Mouse (Mus musculus) CD4-positive helper T cell, adult 2 months (primary cell): Measurements from ENCODE around the gene Phf5a.

ENCODE experiments used
- DNase-seq: peaks from one replicate; pipeline ENCODE4 v3.0.0-alpha.2; 2012; ENCODE audit warnings: low read depth, missing footprints, low spot score

Phf5a gene

DNA sequence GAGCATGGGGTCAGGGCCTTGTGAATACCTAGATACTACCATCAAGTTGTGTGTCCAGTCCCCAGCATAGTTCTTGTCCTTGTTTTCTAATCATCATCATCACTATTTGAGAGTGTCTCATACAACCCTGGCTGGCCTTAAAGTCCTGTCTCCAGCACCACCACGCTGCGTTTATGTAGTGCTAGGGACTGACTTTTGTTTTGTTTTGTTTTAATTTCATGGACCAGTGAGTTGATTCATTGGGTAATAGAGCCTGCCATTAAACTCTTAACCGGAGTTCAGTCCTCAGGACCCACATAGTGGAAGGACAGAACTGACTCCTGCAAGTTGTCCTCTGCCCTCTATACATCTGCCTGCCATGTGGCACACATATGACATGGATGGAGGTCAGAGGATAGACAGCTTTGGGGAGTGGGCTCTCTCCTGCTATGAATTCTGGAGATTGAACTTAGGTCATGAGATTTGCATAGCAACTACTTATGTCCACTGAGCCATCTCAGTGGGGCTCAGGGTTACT is 13.8 kb upstream of the Phf5a start:
- no peak for DNase-seq

DNA sequence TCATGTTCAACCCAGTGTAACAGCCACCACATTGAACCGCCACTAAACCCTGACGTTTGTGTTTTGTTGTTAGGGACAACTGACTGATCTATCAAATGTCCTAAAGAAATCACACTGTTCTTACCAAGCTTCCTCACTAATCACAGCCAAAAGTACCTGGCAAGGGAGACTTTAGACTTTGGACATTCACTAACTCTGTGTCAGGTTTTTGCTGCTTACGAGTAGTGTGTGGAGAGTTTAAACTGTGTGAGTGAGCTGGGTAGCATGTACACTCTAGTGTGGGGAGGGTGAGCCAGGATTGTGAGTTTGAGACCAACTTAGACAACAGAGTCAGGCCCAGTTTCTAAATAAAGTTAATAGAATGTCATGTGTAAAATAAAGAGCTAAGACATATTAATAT is 10.6 kb upstream of the Phf5a start:
- DNase-seq, result no peak

DNA sequence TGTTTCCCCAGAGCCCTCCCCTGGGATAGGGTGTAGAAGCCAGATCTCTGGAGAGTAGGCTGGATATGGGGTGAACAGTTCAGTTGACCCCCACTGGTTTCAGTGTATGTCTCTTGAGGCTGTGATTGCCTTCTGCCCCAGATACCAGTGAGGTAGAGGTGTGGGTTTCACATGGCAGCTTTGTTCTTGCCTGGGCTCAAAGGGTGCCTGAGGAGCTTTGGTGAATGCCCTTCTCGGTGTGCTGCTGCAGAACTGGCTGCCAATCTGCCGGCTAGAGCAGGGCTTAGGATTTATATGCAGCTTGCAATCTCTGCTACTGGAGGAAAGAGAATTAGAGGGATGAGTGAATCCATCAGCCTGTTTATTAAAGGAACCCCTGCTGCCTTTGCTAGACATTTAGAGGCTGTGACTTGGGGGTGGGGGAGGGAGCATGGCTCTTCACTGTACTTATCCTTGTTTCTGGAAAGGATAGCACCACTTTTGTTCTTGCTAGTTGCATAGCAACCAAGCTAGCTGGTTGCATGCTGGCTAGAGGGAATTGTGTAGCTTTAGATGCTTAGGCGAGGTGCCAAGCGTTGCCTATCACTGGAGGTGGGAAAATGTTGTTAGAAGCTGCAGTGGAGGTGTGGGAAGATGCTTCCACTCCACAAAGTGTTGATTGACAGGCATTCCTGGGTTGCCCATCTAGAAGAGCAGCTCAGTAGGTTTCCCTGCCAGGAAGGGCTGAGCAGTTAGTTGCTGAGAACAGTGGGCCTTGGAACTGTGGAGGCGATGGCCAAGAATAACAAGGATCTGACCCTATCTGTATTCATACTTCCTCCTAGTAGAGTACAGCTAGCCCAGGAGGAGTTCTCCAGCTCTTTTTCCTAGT is 8.1 kb upstream of the Phf5a start:
- no peak for DNase-seq

DNA sequence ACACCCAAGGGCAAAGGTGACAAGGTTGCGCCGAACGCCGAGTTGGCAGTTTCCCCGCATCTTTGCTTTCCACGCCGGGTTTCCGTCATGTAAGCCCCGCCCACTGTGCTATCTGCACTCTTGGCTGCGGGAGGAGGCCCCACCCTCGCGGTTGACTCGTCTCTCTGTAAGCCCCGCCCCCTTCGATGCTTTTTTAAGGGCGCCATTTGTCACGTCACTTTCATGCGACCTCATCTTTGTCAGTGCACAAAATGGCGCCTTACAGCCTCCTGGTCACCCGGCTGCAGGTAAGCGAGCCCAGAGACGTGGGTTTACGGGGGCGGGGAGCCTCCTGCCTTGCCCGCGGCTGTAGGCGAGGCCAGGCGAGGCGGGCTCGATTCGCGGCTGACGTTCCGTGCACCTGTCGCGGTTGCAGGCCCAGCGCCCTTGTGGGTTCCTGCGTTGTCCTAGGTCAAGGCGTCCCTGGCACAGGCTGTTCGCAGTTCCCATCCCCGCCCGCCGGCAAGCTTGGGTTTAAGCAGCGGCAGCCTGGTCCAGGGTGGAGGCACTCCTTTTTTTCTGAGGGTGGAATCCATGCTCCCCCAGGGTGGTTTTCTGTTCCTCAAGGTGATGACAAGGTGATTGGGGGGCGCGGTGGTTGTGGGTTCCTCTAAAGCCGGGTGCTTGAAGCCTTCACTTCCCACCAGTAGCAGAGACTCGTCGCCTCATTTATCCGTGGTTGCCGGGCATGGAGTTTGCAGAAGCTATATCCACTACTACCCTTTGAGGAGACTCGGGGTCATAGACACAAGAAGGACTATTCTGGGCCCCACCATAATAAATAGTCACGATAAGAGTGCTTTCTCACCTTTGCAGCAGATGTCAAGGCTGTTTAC is 788 bp upstream of the Phf5a start, which contains the start of gene Aco2:
Gene Aco2 (plus strand): TSS at position 48 of the 875 bp plus-strand sequence.
- DNase-seq, result peak; percentile 99

DNA sequence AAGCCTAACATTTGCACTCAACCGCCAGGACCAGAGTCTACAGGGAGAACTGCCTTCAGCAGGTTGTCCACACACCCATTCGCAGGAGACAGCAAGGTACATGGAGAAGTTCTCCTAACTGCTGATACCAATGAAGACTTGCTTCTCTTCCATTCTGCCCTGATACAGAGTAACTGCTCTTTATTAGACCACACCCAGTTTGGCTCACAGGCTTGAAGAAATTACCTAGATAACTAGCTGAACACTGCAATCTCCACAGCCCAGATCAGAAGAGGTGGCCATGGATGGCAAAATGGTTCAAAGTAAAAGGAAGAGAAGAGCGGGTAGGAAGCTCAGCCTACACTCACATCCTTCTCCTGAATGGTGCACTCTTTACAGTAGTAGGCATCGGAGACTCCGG is 1.7 kb downstream of the Phf5a start:
- no peak for DNase-seq

DNA sequence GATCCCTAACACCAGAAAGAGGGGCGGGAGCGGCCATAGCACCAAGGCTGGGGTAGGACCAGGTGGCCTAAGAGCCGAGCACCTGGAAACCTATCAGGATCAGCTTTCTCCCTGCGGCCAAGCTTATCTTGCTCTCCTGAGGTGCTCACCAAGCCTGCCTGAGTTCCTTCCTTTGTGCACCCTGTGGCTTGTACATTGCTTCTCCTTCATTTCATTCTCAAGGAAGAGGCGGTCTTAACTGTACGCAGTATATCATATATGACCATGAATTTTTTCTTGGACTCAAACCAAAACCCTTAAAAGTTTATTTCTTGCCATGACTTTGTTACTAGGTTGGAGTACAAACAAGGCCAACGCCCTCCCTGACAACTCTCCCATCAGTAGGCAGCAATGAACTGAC is 7.5 kb downstream of the Phf5a start:
- no peak for DNase-seq

DNA sequence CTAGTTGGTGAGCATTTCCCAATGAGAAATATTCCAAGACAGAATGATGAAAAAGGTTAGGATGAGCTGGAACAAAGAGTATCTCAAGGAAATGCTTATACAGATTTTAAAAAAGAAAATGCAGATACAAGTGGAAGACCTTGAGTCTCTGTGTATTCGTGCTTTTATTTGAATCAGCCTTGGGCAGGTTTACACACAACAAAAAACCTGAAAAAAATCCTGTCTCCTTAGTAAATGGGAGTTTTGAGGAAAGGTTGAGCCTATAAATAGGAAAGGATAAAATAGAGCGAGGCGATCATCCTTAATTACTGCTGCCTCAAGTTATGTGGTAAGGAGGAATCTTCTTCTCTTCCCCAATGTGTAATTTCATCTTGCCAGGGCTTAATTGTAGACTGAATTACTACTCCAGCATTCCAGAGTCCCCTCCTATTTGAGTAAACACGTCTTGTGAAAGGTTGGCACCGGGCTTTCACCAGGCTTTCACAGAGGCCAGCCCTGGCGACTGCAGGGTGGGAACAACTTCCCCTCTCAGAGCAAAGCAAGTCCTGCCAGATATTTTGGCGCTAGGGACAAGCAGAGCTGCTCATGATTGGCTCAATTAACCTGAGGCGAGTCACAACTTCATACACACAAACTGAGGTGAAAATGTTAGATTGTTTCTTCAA is 11.1 kb downstream of the Phf5a start:
- no peak for DNase-seq

DNA sequence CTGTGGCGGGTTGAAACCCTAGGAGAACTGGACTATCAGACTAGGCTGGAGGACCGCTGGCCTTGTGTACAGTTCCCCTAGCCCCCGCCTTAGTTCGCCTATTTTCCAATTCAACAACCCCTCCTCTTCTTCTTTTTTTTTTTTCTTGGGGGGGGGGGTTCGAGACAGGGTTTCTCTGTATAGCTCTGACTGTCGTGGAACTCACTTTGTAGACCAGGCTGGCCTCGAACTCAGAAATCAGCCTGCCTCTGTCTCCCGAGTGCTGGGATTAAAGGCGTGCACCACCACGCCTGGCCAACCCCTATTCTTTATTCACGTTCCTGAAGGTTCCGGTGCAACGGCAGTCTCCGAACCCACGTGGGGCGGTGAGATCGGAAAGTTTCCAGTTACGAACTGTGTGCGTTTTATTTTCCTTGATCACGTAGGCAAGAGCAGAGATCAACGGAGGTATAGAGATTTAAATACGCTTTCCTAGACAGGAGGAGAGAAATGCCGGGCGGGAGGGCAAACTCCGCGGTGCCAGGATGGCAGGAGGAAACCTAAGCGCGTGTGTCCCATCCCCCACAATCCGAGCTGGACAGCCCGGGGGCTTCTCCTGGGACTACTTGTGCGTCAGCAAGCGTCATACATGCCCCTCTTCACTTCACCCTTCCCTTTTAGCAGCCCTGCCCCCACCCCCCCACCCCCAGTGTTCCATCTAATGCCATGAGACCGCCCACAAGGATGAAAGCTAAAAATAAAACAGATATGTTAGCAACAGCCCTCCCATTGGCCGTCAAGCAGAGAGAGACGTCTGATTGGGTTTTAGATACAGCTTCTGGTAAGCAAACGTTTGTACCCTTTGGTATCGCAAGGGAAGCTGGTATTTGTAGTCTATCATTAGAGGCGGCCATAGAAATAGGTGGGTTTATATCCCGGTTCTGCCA is 12.1 kb downstream of the Phf5a start:
- DNase-seq, result peak; percentile 96

DNA sequence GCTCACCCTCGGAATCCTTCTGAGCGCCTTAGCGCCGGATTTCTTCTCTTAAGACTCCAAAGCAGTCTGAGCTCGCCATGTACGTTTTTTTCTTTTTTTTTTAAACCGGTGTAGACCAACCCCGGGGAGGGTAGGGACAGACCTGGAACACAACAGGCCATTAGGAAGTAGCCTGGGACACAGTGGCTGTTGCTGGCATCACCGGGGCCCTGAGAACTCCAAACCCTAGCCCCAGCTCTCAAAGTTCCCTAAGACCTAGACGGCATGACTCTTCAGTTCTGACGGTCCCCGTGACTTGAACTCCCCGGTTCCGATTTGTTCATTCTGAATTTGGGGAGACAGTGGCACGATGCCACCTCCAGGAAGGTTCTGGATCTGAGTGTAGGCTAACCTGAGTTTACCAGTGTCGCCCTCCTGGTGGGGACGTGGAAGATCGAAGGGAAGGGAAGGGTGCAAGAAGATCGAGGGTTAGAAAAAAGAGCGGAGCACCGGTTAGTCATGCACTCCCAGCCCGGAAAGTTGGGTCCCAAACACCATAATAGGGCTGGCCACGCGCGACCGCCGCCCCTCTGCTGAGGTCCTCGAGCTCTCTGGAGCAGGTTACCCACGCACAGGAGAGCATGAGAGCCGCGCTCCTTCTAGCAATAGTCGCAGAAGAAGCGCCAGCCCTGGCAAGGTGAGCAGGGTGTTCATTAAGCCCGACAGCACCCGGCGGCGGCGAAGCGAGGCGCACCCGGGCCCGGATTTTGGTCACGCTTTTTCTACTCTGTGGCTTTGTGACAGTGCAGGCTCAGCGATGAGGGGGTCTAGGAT is 13.0 kb downstream of the Phf5a start, which contains the start of gene Tob2:
Gene Tob2 (minus strand): TSS at position 280 of the 813 bp plus-strand sequence.
- DNase-seq, result peak; percentile 81

DNA sequence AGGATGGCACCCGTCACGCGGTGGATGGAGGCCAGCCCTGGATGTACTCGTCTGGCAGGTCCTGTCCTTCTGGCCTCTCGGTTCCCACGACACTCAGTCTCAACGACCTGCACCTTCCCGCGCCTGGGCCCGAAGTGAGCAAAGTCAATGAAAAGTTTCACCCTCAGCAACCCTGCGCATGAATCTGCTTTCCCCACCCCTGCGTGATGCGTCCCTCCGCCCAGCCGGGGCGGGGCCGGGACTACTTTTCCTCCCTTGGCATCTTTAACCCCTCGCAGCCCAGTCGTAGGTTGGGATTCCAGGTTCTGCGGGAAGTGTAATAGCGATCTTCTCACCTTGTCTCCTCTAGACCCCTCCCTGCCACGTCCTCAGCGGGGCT is 13.6 kb downstream of the Phf5a start:
- peak; percentile 92 for DNase-seq

DNA sequence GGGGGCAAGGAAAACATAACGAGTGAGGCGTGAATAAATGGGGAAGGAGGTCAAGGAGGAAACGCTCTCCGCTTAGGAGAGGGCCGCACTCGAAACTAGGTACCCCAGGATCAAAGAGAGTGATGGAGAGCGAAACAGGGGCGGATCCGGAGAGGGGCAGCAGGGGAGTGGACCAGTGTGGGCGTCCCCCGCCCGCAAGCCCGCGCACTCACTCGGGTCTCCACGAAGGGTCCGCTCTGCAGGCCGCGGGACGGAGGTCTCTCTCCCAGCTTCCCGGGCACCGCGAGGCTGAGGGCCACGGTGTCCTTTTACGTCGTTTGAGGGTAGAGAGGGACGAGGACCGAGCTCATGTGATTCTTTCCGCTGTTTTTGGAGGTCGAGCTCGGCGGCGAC is 14.0 kb downstream of the Phf5a start:
- no peak for DNase-seq

DNA sequence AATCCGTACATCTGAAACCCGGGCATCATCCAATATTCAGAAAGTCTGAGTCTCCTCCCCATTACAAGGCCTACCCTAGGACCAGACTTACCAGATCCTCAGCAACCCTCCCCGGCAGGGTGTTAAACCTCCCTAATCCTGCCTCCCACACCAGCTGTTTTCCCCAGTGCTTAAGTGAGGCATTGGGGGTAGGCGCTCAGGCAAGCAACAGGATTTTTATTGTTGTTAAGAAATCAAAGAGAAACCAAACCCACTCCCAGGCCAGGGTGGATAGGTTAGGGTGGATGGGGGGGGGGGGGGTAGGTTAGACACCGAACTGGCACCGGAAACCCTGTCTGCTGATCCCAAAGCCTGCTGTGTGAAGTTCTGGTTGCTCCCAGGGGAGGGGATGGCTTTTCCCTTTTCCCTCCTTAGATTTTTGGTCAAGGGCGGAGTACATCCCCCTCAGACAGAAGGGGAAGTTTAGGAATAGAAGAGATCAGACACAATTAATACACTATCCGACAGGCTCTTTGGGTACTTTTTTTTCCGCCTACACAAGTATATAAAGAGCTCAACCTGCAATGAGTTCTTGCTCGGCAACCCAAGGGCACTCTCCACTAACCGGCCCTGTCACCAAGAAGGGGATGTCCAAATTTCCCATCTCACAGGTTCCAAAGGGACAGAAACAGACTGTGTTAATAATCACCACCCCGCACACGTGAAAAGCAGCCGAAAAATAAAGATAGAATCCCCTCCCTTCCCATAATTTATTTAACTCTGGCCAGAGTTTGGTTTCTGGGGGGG is 14.6 kb downstream of the Phf5a start:
- peak; percentile 65 for DNase-seq

DNA sequence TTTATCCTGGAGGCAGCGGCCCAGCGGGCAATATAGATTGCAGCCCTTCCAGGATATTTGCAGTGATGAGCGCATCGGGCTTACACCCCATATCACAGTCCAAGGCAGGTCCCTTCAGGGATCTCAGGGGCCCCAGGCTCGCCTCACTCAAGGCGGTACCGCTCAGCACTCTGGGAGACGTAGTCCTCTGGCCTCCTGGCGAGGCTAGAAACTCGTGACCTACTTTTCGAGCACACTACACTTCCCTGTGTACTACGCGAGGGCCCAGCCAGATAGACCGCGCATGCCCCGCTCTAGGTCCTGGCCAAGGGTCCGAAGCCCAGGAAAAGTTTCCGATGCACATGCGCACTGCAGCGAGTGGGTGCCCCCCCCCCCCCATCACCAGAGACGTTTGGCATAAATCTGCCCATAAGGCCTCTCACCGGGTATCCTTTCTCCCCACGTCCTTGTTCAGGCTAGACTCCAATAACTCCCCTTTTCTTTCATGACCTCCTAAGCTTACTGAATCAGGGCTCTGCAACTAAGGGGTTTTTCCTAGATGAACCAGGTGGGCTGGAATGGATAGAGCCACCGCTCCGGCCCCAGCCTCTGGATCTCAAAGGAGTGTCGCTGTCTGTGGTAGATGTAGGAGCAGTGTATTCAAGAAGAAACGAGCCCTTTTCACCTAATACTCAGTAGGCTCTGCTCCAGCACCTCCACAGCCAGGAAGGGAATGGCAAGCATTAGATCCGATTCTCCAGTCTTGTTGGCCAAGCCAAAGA is 15.5 kb downstream of the Phf5a start:
- peak; percentile 87 for DNase-seq

DNA sequence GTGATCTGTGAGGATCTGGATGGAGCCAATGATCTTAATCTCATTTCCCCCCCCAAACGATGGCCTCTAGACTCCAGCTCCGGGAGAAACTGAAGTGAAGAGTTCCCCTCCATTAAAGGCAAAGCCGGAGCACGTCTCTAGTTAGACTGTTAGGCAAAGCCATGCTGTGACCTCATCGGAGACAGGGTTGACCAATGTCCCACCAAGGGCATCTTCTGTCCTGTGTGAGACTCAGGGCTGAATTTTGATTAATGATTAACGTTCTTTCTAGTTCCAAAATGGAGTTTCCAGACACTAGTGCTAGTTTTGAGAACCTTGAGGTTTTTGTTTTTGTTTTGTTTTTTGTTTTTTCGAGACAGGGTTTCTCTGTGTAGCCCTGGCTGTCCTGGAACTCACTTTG is 18.6 kb downstream of the Phf5a start:
- no peak for DNase-seq

DNA sequence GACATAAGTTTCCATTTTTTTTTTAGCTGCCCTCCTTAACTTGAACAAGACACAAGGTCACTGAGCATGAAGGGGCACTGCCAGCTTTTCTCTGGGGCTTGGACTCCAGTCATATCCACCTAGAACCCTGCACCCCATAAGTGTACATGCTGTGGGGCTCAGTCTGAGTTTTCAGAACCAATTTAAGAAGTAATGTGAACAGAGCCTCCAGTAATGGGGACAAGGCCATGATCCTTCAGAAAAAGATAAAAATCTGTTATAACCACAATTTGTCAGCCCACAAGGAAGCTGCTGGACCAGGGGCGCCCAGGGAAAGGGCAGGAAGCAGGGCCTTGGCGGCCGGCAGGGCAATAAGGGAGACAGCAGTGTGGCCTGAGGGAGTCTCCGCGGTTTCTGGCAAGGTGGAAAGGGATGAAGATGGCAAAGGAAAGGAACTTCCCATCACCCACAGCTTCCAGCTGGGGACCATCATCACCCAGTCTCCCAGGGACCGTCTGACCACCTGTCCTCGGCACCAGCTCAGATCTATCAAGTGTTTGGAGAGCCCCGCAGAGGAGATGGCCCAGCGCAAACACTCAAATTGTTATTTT is 19.2 kb downstream of the Phf5a start:
- DNase-seq, result no peak

DNA sequence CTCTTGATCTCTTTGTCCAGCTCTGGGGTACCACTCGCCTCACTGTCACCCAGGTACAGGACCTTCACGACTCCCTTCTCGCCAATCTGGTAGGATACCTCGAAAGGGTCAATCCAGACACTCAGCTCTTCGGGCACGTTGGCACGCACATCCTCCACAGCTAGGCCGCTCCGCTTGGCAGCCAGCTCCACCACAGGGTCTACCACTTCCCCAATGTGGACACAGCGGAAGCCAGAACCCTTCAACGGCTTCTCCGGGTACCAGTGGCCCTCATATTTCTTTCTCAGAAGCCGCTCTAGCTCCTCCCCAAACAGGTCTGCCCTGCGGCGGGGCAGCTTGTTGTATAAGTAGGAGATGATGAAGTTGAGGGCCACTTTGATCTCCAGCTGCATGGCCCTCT is 20.3 kb downstream of the Phf5a start:
- DNase-seq, result no peak

DNA sequence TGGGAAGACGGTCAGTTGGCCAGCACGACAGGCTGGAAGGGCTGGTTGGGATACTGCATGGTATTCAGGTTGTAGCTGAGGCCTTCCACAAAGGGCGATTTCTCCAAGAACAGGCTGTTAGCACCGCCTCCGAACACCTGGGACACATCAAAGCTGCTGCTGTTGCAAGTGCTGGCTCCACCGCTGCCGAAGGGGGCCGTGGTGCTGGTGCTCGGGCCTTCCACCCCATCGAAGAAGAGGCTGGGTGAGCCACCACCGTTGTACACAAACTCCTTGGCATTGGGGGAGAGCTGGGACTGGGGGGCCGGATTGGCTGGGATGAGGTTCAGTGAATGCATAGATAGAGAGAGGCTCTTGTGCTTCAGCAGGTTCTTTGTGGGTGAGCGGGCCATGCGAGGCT is 21.0 kb downstream of the Phf5a start:
- no peak for DNase-seq

DNA sequence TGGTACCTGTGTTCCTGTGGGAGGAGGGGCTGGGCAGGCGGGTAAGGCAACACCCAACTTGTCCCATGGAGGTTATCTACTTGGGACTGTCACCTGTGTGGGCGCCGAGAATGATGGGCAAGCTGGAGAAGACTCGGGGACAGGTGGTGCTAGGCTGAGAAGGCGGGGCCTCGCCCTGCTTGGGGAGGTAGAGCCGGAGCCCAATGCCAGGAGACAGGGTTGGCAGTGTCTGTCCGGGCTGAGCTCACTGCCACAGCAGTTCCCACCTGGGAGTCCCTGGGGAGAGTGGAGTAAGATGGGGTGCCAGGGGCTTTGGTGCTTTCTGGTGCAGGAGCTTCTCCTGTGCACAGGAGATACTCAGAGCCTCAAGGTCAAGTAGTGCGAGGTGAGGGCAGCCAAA is 22.6 kb downstream of the Phf5a start:
- no peak for DNase-seq
